Mouse (Mus musculus) left cerebral cortex, adult 8-10 months (tissue): ENCODE data around the gene Cct4. TPM values are rescaled to one million over a fixed set of nuclear protein-coding genes. Genes with fewer than 3 reads are reported as not detected.

Experiments used
- DNase-seq, 2 experiments: peaks; one replicate each; pipeline ENCODE4 v3.0.0; 2022; ENCODE audit warnings: low spot score in 2 of 2
- total RNA-seq, 4 experiments: library from RNA; stranded (reverse); gene quantifications; 2 replicates each; pipeline ENCODE4 v1.2.4; 2022

Gene Cct4
- total RNA-seq, 4 experiments from 2014 or later = 89.2 to 103 (median 95.6) TPM

DNA sequence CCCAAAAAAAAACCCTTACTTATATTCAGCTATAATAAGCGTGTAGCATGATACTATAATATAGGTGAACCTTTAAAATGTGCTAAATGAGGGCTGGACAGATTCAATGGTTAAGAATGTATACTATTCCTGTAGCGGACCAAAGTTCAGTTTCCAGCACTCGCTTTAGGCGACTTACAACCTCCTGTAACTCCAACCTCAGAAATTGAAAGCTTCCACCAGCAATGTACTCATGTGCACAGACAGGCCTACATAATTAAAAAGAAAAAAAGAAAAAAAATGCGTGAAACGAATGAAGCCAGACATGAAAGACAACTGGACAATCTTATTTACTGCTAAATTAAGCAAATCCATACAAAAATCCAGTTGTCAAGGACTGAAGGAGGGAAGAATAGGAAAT is 7.5 kb upstream of the Cct4 start:
- DNase-seq = no peak

DNA sequence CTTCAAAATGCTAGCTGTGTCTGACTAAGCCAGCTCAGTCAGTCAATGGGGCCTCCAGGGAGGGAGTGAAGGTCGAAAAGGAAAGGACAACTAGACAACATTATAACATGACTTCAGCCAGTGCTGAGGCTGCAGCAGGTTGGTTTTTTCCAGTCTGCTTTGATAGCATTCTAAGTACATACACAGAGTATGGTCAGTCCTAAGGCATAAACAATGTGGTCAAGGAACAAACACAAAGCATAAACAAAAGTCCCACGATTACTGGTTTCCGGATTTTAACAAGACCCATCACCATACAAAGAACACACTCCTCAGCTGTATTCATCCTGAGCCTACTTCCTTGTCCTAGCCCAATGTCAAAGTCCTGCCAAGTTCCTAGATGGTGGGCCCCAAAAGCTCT is 4.8 kb upstream of the Cct4 start:
- DNase-seq = no peak

DNA sequence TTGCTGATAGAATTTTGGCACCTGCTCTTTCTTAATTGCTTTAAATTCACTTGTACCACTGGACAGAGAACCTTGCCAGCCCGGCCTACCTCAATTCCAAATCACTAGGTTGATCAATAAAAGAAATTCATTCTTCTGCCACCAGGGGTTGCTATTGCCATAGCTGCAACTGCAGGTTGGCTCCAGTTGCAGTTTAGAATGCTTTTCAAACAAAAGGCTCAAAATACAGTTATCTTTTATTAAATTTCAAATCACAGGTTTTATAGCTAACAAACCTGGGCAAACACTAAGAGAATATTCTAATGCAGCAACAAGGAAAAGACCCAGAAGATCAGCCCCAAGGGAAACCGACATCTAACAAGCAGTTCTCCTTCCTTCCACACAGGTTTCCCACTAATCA is 3.0 kb upstream of the Cct4 start:
- DNase-seq = no peak

DNA sequence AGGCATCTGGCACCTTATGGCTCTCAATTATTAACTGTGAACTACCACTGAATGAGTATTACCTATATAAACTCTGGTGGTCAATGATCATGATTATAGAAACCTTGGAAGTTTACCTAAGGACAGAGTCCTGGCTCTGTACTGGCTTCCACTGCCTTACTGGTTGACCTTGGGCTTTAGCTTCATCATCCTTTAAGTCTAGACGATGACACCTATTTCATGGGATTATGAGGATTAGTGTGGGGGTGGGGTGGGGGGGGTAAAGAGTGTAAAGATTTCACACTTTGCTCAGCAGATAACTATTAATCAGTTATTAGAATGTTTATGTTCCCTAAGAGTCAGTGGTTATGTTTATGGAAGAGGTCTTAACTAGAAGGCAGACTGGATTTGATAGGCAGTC is 533 bp upstream of the Cct4 start:
- no peak for DNase-seq

DNA sequence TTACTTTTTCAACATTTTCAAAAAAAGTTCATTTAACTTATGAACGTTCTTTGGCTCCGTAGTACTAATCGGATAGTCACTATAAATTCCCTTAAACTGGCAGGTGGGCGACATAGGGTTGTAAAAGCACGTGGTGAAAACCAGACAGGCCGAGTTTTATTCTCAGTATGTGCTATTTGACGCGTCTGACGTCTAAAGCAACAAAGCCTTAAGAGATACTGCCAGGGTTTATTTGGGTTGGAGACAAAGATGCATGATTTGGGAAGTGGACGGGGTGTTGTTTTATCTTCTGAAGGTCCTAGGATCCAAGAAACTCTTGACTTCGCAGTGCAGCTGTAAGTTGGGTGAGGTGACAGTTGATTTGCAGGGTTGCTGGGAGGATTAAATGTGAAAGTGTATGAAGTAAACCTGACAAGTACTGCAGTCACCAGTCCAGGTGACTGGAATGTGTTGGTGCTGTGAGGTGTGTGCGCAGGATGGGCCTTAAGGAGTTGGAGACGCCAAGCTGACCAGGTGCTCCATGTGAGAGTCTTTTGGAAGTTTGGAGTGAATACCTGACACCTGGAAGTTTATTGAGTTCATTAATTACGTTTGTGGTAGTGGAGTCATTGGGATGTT is 1.0 kb downstream of the Cct4 start:
- DNase-seq = no peak

DNA sequence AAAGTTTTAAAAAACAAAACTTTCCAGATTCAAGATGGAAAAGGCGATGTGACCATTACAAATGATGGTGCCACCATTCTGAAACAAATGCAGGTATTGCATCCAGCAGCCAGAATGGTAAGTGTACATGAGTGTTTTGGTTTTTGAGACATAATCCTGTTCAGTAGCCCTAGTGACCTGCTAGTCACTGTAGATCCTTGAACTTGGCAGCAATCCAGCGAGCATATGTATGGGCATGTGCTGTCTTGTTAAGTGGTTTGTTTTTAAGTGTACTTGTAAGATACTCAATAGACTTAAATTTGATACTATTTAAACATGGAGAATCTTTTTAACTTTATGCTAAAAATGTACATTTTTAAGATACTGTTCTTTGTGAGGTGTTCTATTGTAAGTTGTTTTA is 4.0 kb downstream of the Cct4 start:
- no peak for DNase-seq

DNA sequence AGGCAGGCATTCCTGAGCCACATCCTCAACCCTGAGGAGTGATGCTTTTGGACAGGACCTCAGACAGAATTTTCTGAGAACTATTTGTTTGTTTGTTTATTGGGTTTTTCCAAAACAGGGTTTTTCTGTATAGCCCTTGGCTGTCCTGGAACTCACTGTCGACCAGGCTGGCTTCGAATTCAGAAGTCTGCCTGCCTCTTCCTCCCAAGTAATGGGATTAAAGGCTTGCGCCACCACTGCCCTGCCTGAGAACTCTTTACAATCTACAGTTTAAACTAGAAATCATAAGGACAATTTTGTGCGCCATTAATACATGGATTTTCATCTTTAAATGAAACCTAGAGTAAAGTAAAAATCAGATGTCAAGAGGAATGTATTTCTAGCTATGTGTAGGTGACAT is 5.1 kb downstream of the Cct4 start:
- DNase-seq = no peak

DNA sequence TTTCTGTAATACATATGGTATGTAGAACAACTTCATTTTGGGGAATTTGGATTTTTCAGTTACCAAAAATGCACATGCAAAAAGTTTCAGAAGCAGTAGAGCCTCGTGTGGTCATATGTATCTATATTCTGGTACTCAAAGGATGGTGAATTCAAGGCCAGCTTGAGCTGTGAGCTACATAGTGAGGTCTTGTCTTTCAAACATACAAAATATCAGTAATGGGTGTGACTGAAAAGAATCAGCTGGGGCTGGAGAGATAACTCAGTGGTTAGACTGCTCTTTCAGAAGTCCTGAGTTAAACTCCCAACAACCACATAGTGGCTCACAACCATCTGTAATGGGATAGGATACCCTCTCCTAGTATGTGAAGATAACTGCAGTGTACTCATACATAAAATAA is 8.0 kb downstream of the Cct4 start:
- no peak for DNase-seq

DNA sequence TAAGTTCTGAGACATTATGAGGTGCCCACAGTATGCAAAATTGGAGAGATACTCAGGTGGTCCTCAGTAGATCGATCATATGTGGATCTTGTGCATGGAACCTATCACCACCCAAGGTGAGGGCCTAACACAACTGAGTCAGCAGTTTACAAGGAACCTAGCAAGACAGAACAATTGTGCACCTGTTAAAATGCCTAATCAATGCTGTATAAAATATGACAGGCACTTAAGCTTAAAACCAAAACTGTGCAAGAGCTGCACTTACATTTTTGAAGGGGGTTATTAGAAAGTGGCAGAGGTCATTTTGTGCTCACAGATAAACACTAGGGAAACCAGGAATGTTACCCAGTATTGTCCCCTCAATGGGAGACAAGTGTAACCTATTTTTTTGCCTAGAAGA is 15.0 kb downstream of the Cct4 start:
- no peak for DNase-seq

DNA sequence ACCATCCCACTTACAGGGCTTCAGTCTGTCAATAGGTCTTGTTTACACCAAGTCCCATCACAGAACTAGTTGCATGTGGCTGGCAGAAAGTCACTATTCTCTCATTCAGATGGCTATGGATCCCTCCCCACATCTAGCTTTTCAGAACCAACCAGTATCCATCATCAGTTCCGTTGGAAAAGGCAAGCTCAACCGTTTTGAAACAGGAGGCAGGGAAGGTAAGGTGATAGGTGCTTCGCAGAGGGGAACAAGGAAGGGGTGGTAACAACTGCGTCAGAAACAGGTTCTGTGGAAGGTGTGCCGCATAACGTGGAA is 16.8 kb downstream of the Cct4 start:
- DNase-seq = no peak

DNA sequence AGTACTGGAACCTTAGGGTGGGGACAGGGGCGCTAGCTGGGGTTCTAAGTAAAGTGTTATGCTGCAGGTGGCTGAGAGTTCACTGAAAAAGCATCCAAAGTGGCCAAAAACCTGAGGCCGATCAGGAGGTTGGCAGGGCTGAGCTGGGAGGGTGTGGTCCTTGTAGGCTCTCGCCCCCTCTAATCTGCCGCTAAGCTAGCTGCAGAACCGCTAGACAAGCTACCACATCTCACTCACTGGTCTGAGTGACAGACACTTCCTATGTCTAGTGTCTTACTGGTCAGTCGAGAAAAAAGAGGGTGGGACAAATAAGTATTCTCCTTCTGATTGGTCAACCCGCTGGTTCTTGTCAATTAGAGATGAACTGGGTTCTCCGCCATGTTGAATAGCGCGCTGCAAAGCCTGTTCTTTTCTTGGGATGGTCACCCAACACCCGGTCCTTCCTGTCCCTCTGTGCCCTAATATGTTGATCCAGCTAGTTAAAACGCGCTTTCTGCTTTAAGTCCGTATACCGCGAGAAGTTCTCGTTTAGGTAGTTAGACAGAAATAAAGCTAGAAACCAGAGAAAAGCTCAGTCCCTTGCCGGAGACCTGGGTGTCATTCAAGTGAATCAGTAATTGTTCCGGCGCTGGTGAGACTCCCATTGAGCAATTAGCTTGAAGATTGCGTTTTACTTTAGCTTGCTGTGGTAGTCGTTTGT is 17.3 kb downstream of the Cct4 start, which contains the start of gene Fam161a:
Gene Fam161a (plus strand): TSS at position 51 of the 700 bp plus-strand sequence.
- DNase-seq = peak; percentile 71 to 89

DNA sequence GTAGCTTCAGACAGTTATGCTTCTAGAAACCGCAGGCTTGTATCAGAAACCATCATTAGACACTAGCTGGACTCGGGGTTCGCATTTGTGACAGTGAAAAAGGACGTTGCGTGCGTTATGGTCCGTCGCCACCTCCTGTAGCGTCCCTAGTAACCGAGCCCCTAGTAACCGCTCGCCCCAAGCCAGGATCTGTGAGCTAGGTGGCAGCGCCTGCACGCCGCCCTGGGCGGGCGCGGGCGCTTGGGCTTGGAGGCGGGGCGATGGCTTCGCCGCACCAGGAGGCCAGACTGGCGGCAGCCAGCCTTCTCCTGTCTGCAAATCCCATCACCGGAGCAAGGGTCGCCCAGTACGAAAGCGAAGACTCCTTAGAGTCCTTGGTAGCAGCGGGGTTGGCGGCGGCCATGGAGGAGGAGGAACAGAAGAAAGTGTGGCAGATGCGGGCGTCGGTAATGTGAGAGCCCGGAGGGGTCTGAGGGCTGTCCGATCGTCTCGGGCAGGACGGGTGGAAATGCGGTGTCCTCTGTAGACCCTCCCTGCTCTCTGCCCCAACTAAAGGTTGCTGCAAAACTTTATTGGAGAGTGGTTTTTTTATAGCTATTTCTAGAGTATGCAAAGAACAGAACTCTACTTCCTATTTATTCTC is 18.0 kb downstream of the Cct4 start:
- peak; percentile 72 to 77 for DNase-seq

DNA sequence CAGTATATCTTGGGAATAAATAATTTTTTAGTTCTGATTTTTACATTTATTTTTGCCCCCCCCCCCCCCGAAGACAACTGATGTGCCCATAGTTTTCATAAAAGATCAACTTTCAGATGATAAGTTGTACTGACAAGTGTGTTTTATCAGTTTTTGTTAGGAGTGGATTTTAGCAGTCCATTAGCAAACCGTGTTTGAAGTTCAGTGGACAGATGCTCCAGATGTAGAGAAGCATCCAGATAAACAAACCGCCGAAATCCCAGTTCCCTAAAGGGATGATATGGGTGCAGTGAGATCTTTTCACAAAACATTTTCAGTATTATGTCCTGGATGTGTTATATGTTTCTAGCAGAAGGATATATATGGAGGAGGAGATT is 18.5 kb downstream of the Cct4 start:
- no peak for DNase-seq

DNA sequence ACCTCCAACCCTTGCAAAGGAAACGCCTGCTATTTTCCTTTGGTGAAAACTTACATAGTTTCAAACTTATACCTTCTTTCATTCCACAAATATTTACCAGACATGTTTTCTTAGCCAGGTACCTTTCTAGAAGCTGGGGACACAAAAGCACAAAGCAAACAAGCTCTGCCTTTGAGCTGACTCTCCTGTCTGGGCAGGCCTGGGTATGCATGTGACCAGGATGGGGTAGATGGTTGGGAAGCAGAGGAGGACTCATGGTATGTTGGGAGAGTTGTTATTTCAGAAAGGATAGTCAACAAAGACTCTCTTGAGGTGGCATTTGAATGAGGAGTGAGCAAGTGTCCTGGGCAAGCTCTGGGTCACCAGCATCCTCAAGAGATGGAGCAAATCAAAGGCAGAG is 22.8 kb downstream of the Cct4 start:
- DNase-seq = no peak

DNA sequence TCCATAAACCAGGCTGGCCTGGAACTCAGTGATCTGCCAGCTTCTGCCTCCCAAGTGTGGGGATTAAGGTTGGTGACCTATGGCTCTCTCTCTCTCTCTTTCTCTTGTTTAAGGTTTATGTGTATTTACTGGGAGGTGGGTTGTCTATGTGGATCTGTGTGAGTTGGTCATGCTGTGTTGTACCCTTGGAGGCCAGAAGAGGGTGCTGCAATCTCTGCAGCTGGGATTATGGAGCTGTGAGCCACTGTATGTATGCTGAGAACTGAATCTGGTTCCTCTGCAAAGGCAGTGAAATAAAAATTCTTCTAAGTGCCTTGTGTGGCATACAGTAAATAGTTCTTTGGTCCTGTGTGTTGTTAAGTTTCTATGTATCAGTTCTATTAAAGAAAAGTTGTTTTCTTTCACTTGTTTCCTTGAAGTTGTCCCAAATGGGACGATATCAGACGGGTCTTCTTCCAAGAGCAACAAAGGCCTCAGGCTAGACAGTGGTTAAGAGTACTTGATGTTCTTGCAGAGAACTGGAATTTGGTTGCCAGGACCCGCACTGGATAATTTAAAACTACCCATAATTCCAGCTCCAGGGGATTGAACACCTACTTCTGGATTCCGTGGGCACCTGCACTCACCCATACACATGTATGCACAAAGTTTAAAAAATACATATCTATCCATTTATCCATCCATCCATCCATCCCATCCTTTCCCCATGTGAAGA is 23.4 kb downstream of the Cct4 start:
- DNase-seq = no peak

DNA sequence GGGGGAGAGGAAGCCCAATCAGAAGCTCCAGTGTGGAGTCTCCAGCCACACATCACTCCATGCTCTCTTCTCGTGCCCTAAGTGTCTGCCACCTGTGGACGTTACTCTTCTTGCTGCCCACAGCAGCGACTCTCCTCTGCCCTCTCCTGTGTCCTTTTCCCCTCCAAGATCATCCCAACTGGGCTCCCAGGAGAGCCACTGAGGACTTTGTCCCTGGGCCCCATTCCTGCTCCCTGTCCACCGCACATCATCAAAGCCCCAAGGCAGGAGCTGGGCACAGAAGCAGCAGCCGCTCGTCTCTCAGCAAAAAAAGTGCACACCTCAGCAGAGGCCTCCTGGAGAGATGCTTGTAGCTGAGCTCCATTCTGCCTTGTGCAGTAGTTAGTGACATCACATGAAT is 24.7 kb downstream of the Cct4 start:
- DNase-seq = no peak

DNA sequence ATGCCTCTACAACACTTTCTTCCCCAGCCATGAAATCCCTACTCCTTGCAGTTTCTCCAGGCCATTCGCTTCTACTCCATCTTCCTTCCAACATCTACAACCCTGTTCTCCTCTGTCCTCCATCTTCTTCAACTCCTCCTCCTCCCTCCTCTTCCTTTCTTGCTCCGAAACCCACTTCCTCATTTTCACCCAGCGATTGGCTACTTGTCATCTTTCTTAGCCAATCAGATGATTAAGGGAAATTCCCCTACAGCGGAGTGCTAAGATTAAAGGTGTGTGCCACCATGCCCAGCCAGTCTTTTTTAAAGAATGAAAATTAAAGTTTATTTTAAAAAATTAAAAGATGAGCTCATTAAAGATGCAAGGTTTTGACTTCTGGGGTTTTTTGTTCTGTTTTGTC is 27.6 kb downstream of the Cct4 start:
- DNase-seq = no peak

DNA sequence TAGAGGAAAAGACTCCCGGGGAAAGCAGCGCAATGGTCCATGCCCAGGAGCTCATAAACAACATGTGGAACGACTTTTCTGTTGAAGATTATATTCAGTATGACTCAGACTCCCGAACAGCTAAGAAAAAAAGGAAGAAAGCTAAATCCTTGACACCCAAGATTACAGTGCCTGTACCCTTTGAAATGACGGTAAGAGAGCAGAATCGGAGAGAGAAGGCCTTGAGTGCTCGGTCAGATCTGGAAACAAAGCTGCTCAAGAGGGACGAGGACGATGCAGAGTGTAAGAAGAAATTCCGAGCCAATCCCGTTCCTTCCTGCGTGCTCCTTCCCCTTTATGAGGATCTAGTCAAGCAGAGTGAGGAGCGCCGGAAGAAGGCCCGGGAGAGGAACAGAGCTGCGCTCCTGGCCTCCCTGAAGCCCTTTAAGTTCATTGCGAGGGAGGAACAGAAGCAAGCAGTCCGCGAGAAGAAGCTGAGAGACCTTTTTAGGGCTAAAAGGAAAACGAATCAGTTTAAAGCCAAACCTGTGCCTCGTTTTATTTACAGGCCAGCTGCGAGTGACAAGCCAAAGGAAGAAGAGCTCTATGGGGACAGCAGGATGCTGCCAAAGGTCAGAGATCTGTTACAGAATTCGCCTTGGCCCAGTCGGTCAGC is 29.9 kb downstream of the Cct4 start:
- no peak for DNase-seq

DNA sequence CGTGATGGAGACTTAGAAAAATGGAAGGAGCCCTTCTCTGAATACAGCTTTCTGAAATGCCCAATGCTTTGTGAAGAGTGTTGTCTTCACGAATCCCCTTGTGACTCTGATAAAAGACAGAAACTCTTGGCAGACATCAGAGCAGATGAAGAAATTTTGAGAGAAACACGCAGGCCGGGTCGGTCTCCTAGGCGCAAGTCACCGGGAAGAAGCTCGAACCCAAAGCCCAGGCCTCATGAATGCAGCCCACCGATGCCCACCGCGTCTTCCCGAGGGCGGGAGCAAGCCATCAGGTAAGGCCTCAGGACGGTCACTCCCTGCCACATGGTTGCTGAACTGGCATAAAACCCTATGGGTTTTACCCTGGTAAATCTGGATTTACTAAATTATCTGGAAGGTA is 30.5 kb downstream of the Cct4 start:
- no peak for DNase-seq

DNA sequence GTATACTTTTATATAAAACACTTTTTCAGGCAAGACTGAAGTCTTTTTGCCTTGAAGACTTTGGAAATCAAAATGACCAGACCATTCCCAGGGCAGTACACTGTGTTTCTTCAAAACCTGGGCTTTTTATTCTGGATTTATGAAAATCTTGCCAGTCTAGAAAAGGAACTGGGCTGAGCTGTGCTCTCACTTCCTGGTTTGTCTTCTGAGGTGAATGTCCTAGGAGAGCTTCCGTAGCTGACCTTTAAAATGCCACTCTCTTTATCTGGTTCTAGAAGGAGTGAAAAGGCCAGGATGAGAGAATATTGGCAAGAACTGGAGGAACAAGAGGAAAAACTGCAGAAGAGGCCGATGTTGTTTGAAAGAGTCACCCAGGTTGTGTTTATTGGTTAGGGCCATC is 32.8 kb downstream of the Cct4 start:
- no peak for DNase-seq

DNA sequence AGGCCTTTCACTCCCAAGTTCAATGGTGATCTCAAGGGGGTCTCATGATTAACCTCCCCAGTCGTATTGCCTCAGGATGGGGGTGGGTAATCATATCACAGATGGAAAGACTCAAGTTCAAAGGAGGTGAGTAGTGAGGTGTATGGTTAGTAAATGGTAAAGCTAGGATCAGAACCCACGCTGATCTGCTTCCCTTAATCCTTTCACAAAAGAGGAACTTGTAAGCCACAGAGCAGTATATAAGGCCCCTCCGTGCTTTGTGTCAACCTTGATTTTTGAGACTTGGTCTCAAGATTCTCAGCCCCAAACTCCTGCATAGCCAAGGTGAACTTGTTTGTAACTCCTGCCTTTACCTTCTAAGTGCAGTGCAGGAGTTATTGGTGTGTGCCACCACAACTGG is 33.9 kb downstream of the Cct4 start:
- DNase-seq = no peak

DNA sequence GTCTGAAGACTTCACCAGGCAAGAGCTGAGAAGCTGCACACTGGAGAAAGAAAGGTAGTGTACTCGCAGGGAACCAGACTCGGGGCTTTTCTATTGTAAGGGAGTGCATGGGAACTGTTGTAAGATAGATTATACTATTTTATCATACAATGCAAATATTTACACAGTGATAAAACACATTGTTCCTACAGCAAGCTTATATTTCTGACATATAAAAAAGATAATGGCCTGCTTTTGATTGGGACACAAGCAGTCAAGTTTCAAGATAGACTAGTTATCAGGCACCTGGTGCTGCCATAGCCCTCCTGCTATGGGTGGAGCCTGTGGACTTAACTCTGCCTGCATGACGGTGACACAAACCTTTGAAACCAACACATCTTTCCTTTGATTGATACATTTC is 38.6 kb downstream of the Cct4 start:
- DNase-seq = no peak
